Mouse (Mus musculus) activated CD4-positive, CD25-positive, alpha-beta regulatory T cell, adult 9 weeks (primary cell): ENCODE data around the gene Crtap. TPM values are rescaled to one million over a fixed set of nuclear protein-coding genes. Genes with fewer than 3 reads are reported as not detected.

ENCODE experiments used
- polyA plus RNA-seq: library from polyadenylated mRNA; unstranded; fragments of 100-300 nt; shearing (Covaris generic); gene quantifications from one replicate; pipeline ENCODE4 v1.2.1, GENCODE M21; 2017

The Crtap gene
- 2.3 TPM for polyA plus RNA-seq

GRCm38 (mm10) chr9:114389905-114390748 lies at the start of gene Crtap:
Gene Crtap (minus strand): TSS chr9:114390675.

GRCm38 (mm10) chr9:114400949-114401684 lies 10.6 kb upstream of the Crtap start, which contains the start of the genes Glb1 and Tmppe:
Gene Glb1 (plus strand): TSS chr9:114401076.
Gene Tmppe (plus strand): TSS chr9:114401105.

GRCm38 (mm10) chr9:114329855-114330254 lies 60.6 kb downstream of the Crtap start, which contains the start of gene Bcl2a1c:
Gene Bcl2a1c (plus strand): TSS chr9:114330135.

Other genes with a start within 250 kb of the Crtap start
- 4.5 TPM for gene Bcl2a1c, start 60.5 kb downstream of the Crtap start, polyA plus RNA-seq
- gene Glb1, start 10.4 kb upstream of the Crtap start, polyA plus RNA-seq = 49.0 TPM
- 26.5 TPM for gene Tmppe, start 10.4 kb upstream of the Crtap start, polyA plus RNA-seq
- 37.5 TPM for gene Ccr4, start 114.2 kb upstream of the Crtap start, polyA plus RNA-seq
- not detected for gene C130032M10Rik, start 125.0 kb upstream of the Crtap start, polyA plus RNA-seq
- not detected for gene Trim71, start 173.7 kb upstream of the Crtap start, polyA plus RNA-seq
- gene Cnot10, start 249.5 kb upstream of the Crtap start, polyA plus RNA-seq = 65.0 TPM